Mouse (Mus musculus) adrenal gland, adult 2 months (tissue): ENCODE measurements around the gene Ddx31. TPM values are rescaled to one million over a fixed set of nuclear protein-coding genes. Genes with fewer than 3 reads are reported as not detected.

Source experiments
- DNase-seq: peaks from one replicate; pipeline ENCODE4 v3.0.0; 2021
- polyA plus RNA-seq: library from polyadenylated mRNA; depleted of rRNA; stranded (reverse); fragments of >200 nt; gene quantifications from 2 replicates; pipeline ENCODE4 v1.2.3, GENCODE M21; 2012
- total RNA-seq, 2 experiments: library from RNA; stranded (reverse); gene quantifications; 2 replicates each; pipeline ENCODE4 v1.2.3; 2021

The Ddx31 gene
- total and polyA plus RNA-seq, 3 experiments: 6.3 to 10.6 (median 10.1) TPM

GRCm38 (mm10) chr2:28912039-28912700, 72.0 kb downstream of the Ddx31 start:
- DNase-seq: no peak

DNA sequence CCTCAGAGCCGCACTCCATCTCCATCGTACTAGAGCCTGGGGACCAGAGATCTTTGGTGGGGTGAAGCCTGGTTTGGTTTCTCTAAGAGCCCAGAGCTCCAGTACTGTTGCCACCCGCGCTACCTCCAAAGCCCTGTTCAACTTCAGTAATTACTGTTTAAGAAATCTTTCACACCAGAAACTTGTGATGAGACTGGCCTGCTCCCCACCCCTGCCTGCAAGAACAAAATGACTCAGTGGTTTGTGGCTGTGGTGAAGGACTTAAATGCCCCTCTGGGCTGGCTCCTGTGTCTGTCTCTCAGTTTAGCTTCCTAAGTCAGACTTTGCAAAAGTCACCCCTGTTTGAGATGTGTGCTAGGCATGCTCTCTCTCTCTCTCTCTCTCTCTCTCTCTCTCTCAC, 72.8 kb downstream of the Ddx31 start:
- DNase-seq: no peak

- no peak for DNase-seq
Measured at GRCm38 (mm10) chr2:28914121-28914520, 73.9 kb downstream of the Ddx31 start.

GRCm38 (mm10) chr2:28915104-28915738, 75.0 kb downstream of the Ddx31 start:
- no peak for DNase-seq

- peak; percentile 75 for DNase-seq
Measured at GRCm38 (mm10) chr2:28915768-28916512, 75.7 kb downstream of the Ddx31 start.

GRCm38 (mm10) chr2:28916513-28916865, 76.3 kb downstream of the Ddx31 start, which contains the start of gene Barhl1:
Gene Barhl1, minus strand, starts transcription at chr2:28916668.
- DNase-seq: no peak

DNA sequence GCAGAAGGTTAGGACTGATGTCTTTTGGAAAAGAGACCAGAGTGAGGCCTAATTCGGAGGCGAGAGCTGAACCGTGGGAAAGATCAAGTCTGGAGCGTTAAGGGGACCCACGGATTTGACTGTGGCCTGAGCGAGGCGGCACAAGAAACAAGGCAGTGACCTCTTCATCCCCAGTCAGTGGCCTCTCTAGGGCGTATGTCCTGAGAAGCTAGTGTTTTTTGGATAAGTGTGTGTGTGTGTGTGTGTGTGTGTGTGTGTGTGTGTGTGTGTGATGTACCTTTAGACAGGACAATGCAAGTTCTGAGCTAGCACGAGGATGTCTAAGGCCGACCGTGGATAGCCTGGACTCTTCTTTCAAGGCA, 76.9 kb downstream of the Ddx31 start:
- no peak for DNase-seq

GRCm38 (mm10) chr2:28917518-28918361, 77.5 kb downstream of the Ddx31 start:
- DNase-seq: peak; percentile 25

DNA sequence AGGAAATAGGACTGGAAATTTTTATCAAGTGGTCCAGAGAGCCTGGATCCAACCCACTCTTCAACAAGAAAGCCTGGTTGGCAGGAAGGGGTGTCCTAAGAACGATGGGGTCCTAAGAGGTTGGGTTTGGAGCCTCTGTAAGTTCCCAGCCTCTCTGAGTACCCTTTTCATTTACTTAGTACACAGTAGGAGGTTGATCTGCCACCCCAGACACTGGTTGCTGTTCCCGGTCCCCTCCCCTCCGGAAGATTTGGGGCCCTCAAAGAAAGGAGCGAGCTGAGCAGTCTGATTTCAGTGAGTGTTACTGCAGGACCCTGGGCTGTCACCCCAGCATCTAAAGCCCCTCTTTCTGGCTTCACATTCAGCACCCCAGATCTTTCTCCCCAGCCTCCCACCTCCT, 78.8 kb downstream of the Ddx31 start:
- DNase-seq: no peak

DNA sequence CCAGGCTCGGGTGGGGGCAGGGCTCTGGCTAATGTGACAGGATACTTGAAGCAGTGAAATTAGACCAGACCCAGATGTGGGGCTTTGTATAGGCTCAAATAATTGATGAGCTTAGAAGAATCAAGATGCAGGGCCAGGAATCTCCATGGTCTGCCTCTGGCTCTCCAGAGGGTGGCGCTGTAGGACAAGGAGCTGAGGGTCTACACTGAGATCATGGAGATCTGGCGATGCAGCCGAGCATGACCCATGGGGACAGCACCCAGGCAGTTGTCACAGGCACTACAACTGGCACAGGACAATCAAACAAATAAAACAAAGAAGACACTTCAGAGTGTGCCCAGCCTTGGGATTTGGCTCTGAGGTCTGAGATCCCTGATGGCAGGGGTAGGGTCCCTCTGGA, 83.7 kb downstream of the Ddx31 start:
- DNase-seq: peak; percentile 73

DNA sequence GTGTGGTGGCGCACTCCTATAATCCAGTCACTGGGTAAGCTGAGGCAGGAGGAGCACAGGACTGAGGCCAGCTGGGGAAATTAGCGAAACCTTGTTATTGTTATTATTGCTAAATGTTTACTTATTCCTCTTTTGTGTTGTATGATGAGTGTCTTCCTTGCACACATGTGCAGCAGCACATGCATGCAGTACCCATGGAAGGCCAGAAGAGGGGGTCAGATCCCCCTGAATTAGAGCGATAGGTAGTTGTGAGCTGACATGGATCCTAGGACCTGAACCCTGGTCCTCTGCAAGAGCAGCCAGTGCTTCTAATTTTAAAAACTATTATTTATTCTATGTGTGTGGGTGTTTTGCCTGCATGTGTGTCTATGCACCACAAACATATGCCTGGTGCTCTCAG, 90.4 kb downstream of the Ddx31 start:
- no peak for DNase-seq

GRCm38 (mm10) chr2:28938997-28939396, 98.8 kb downstream of the Ddx31 start:
- no peak for DNase-seq

DNA sequence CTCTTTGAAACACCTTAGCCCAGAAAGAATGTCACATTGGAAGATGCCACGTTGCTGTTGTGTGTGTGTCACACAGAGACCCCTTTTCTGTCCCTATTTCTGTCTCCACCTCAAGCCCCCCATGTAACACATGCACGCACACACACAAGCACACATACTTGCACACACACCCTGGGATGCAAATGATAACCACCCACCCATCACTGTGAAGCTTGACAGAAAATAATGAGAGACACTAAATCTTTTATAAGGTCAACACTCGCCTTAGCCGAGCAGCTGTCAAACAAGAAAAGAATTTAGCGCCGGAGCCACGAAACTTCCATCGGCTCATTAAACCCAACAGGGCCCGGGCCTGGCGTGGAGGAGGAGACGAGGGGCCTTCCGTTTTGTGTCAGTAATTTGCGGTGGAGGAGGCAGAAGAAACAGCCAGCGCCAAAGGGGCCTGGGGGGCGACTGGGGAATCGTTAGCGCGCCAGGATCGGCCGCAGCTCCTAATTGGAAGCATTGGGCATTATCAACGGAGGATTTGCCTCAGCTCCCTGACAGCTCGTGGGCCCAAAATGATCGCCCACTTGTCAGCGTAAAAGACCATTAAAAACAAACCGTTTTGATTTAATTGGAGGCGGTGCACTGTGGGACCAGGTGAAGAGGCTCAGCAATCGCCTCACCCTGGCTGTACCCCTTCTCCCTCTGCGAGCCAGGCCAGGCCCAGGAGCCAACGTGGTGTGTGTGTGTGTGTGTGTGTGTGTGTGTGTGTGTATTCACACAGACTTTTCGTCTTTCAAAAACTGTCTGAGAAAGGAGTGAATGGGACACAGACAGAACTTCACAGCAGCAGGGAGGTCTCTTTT, 103.7 kb downstream of the Ddx31 start:
- DNase-seq: no peak

DNA sequence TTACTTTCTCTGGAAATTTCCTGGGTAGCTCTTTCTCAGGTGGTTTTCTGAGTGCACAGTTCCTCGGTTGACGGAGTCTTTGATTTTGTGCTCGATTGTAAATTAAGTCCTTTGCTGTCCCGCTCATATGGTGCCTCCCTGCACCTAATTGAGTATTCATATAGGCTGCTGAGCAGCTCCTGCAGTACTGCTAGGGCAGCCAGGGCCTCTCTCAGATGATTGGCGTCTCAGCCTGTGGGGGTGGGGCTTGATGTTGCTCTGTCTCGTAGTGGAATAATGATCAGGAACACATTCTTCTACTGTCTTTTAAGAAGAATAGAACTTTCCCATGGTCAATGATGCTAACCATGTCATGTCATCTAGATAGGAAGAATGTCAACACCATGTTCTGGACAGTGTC, 105.2 kb downstream of the Ddx31 start:
- no peak for DNase-seq

- no peak for DNase-seq
Measured at GRCm38 (mm10) chr2:28946312-28946711, 106.1 kb downstream of the Ddx31 start.

DNA sequence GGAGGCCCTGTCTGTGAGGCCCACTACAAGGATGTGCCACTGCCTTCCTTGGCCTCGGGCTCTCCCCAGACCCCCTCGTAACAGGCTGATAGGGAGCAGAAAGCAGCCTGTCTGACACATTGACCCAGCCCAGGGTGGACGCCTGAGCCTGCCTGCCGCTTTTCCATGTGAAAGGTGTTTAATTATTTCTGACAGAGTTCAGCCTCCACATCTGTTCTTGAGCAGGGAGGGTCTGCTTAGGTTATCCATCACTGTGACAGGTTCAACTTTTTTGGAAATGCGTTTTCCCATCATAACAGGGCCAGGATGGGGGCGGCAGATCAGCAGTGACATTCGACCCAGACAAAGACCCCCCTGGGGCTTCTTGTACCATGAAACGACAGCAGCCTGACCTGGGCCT, 112.8 kb downstream of the Ddx31 start:
- DNase-seq: no peak

DNA sequence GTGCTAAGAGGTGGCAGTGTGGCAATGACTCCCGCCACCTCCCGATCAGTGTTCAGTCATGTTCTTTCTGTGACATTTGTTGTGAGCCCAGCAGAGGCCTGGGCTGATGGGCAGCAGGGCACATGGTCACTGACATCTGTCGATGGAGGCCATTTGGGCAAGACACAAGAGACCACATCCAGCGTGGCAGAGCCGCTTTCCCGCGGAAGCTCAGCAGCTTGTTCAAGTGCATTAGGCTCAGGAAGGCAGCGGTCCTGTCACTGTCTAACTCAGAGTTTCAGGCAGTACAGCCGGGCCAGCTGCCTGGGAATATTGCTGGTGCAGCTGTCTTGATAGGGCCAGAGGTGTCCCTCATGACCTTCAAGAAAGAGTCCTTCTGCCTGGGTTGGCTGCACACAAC, 114.4 kb downstream of the Ddx31 start:
- DNase-seq: no peak
